Mouse (Mus musculus): ENCODE measurements around the gene Arhgef25. TPM values are rescaled to one million over a fixed set of nuclear protein-coding genes. Genes with fewer than 3 reads are reported as not detected.

Gene Arhgef25
- polyA plus RNA-seq, 1 experiment from 2014 or later, result 14.3 TPM

DNA sequence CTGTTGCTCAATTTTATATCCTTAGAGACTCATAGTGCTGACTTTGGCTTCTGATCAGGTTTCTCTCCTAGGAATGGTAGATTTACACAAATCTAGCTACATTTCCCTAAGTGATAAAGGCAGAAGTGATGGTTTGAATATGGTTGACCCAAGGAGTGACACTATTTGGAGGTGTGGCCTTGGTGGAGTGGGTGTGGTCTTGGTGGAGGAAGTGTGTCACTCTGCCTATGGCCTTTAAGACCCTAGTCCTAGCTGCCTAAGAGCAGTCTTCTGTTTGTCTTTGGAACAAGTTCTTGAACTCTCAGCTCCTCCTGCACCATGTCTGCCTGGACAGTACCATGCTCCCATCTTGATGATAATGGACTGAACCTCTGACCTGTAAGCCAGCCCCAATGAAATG, 27.3 kb upstream of the Arhgef25 start:
- Histone ChIP-seq H3K9me3 (replicated peaks) (no peaks in the 10 kb centered on the region), H3K36me3 (no peaks in the 10 kb centered on the region), H3K4me3 (no peak overlapping the region), H3K9ac (no peak overlapping the region), H3K27me3 (replicated peaks) (no peaks in the 10 kb centered on the region), H3K4me2 (no peak overlapping the region), H3K4me1 (peaks cover 32% of the 10 kb centered on the region), H3K27ac (no peak overlapping the region)
- no peak for ATAC-seq

DNA sequence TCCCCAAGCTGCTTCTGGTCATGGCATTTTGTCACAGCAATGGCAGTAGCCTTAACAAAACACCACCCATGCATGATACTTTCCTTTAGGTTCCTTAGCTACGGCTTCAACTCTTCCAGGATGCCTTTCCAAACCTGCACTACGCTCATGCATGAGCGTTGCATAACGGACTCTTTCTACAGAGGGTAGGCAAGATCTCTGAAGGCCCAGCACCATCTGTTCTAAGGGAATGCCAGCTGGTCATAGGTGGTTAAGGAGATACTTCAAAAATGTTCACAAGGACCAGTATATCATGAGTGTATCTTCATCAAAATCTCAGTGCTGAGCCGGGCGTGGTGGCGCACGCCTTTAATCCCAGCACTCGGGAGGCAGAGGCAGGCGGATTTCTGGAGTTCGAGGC, 26.6 kb upstream of the Arhgef25 start:
- H3K9me3 ChIP-seq (replicated peaks), result no peaks in the 10 kb centered on the region
- 88% methylated on average over 11 of the region's 11 CpGs for WGBS (ENCODE audit: insufficient replicate concordance)
- no peaks in the 10 kb centered on the region for H3K36me3 ChIP-seq
- H3K4me1 ChIP-seq, result peaks cover 34% of the 10 kb centered on the region
- H3K4me3 ChIP-seq, result no peak overlapping the region
- no peak overlapping the region for H3K9ac ChIP-seq
- no peak overlapping the region for H3K4me2 ChIP-seq
- H3K27me3 ChIP-seq (replicated peaks), result no peaks in the 10 kb centered on the region
- ATAC-seq, result no peak
- no peak overlapping the region for H3K27ac ChIP-seq

DNA sequence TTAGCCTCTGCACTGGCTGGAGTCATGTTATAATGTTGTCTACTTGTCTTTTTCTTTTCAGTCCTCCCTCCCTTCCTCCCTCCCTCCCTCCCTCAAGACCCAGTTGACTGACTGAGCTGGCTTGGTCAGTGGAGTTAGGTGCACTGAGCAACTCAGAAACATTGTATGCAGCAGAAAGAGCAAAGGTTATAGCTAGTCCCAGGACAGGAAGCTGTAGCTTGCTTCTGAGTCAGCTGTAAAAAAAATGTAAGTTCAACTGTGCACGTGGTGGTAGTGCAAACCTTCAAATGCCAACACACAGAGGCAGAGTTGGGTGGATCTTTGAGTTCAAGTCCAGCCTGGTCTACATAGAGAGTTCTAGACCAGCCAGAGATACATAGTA, 24.5 kb upstream of the Arhgef25 start:
- no peaks in the 10 kb centered on the region for H3K9me3 ChIP-seq (replicated peaks)
- no peak overlapping the region for H3K4me3 ChIP-seq
- peaks cover 48% of the 10 kb centered on the region for H3K4me1 ChIP-seq
- no peak for ATAC-seq
- H3K9ac ChIP-seq, result no peak overlapping the region
- peaks cover 5% of the 10 kb centered on the region; the same call in 1 of the 2 replicates for H3K36me3 ChIP-seq
- peak overlapping the region; percentile 23; the same call in 1 of the 2 replicates for H3K27ac ChIP-seq
- no peak overlapping the region for H3K4me2 ChIP-seq
- H3K27me3 ChIP-seq (replicated peaks), result no peaks in the 10 kb centered on the region
- 42% methylated on average over 1 of the region's 1 CpGs for WGBS (ENCODE audit: insufficient replicate concordance)

DNA sequence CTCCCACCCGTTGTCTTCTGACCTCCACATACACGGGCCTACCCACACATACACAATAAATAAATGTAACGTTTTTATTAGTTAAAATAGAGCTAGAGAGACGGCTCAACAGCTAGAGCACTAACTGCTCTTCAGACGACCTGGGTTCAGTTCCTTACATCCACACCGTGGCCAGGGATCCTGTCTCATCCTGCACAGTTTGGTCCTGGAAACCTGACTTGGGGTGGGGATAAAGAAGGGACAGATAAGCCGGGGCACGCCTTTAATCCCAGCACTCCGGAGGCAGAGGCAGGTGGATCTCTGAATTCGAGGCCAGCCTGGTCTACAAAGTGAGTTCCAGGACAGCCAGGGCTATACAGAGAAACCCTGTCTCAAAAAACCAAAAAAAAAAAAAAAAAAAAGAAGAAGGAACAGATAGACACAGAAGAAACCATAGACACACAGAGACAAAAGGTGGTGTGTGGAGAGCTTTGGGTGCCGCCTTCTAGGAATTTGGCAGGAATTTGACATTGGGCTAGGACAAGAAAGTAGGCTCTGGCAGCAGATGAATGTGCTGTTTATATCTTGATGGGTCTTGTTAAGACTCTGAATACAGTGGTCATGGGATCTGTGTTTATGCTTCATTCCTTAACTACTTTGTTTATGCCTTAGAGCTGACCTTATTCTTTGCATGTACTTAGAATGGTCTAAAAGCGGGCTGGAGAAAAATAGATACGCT, 24.0 kb upstream of the Arhgef25 start:
- peaks cover 54% of the 10 kb centered on the region for H3K4me1 ChIP-seq
- WGBS (ENCODE audit: insufficient replicate concordance), result 78% methylated on average over 13 of the region's 13 CpGs
- H3K27me3 ChIP-seq (replicated peaks), result no peaks in the 10 kb centered on the region
- no peak overlapping the region for H3K9ac ChIP-seq
- peak overlapping the region; percentile 23; the same call in 1 of the 2 replicates for H3K27ac ChIP-seq
- peaks cover 9% of the 10 kb centered on the region for H3K36me3 ChIP-seq
- no peak overlapping the region for H3K4me3 ChIP-seq
- ATAC-seq, result no peak
- H3K4me2 ChIP-seq, result no peak overlapping the region
- H3K9me3 ChIP-seq (replicated peaks), result no peaks in the 10 kb centered on the region

DNA sequence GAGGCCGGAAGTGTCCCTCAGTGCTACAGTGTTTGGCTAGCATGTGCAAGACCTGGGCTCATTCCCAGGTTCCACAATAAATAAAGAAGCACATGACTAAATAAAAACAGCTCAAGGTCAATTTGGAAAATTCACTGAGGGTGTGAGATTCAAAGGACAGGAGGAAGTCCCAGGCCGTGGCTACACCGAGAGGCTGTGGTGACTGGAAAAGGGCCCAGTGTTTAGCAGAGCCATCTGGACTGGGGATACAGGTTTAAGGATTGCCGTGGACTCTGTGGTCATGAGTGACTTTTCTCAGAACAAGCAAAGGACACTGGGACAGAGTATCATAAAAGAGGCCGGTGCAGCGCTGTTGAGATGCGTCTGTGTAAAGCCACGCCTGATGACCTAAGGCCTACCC, 23.4 kb upstream of the Arhgef25 start:
- no peak overlapping the region for H3K4me3 ChIP-seq
- ATAC-seq, result no peak
- H3K4me2 ChIP-seq, result no peak overlapping the region
- peaks cover 15% of the 10 kb centered on the region for H3K36me3 ChIP-seq
- peaks cover 59% of the 10 kb centered on the region for H3K4me1 ChIP-seq
- WGBS (ENCODE audit: insufficient replicate concordance), result 88% methylated on average over 8 of the region's 8 CpGs
- no peaks in the 10 kb centered on the region for H3K27me3 ChIP-seq (replicated peaks)
- no peak overlapping the region for H3K27ac ChIP-seq
- no peaks in the 10 kb centered on the region for H3K9me3 ChIP-seq (replicated peaks)
- no peak overlapping the region for H3K9ac ChIP-seq

DNA sequence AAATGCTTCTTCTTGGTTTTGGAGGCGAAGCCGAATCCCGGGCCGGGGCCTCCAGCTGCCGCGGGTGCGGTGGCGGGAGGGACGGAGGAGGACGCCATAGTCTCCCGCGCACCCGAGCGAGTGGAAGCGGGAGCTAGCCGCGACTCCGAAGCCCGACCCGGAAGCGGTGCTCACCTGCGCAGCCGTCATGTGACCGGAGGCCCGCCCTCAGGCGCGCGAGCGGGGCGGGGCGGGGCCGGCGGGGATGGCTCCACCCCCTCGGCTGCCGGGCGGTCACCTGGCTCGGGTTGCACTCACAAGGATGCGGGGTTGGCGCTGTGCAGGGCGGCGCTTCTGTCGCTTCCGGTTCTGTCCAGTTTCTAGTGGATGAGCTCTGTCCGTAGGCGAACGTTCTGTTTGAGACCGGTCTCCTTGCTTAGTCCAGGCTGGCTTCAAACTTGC, 21.6 kb upstream of the Arhgef25 start, which contains the start of gene Pip4k2c:
TSS of gene Pip4k2c (minus strand) at position 172 of the 441 bp plus-strand sequence.
- Histone ChIP-seq H3K36me3 (peaks cover 33% of the 10 kb centered on the region), H3K27me3 (replicated peaks) (no peaks in the 10 kb centered on the region), H3K4me2 (peak within 1 kb of the TSS; percentile 90), H3K27ac (peak within 1 kb of the TSS; percentile 90), H3K4me3 (peak within 1 kb of the TSS; percentile 88), H3K9me3 (replicated peaks) (no peaks in the 10 kb centered on the region), H3K4me1 (peaks cover 63% of the 10 kb centered on the region), H3K9ac (peak within 1 kb of the TSS; percentile 97)
- WGBS (ENCODE audit: insufficient replicate concordance), result 1% methylated on average over 46 of the region's 47 CpGs
- ATAC-seq, result peak; percentile 94

DNA sequence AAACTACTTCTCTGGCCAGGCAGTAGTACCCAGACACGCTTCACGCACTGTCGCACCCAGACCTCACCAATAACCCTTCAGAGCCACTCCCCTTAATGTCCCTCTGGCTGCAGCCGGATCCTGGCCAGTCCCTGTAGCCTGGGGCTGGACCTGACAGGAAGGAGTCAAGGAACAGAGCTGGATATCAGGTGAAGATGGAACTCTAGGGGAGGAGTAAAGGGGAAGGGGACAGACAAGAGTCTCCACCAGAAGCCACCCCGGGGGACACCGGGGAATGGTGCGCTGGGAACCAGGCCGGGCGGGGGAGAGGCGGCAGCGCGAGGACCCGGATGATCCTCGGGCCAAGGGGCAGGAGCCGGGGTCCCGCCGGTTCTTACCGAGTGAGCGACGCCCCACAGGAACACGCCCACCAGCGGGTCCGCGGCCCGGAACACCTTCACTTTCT, 21.1 kb upstream of the Arhgef25 start:
- H3K27me3 ChIP-seq (replicated peaks), result no peaks in the 10 kb centered on the region
- H3K27ac ChIP-seq, result peak overlapping the region; percentile 90
- H3K36me3 ChIP-seq, result peaks cover 38% of the 10 kb centered on the region
- peak overlapping the region; percentile 88 for H3K4me3 ChIP-seq
- peaks cover 68% of the 10 kb centered on the region for H3K4me1 ChIP-seq
- under 1% methylated on average over 25 of the region's 25 CpGs for WGBS (ENCODE audit: insufficient replicate concordance)
- H3K9me3 ChIP-seq (replicated peaks), result no peaks in the 10 kb centered on the region
- ATAC-seq, result peak; percentile 64
- H3K4me2 ChIP-seq, result peak overlapping the region; percentile 90
- peak overlapping the region; percentile 97 for H3K9ac ChIP-seq

DNA sequence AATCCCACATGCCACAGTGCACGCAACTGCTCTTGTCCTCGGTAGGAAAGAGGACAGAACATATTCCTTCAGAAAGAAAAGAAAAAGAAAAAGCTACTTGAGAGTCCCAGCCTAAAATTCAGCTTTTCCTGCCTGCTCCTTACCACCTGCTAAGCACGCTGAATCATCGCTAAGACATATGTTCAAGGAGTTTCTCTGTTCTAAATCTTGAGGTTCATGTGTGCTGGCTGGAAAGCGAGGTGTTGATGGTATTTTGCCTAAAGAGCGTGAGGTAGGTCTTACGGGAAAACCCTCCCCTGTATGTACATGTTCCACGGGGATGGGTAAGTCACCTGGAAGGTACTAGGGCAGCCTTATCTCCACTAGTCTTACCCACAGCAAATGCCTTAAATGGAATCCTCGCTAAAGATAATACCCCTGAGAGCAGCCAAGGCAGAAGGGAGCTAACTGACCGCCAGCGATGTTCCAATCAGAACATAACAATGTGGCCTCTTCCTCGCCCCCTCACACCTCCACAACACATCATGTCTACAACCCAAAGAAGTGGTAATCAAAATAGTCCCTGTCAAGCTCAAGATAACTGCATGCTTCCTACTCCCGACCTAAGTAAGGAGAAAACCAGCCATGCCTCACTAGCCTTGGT, 20.2 kb upstream of the Arhgef25 start:
- Histone ChIP-seq H3K9me3 (replicated peaks) (no peaks in the 10 kb centered on the region), H3K4me2 (peak overlapping the region; percentile 90), H3K4me1 (peaks cover 74% of the 10 kb centered on the region), H3K36me3 (peaks cover 47% of the 10 kb centered on the region), H3K4me3 (peak overlapping the region; percentile 88), H3K9ac (peak overlapping the region; percentile 97), H3K27me3 (replicated peaks) (no peaks in the 10 kb centered on the region), H3K27ac (peak overlapping the region; percentile 90)
- 45% methylated on average over 13 of the region's 13 CpGs for WGBS (ENCODE audit: insufficient replicate concordance)
- ATAC-seq, result no peak

DNA sequence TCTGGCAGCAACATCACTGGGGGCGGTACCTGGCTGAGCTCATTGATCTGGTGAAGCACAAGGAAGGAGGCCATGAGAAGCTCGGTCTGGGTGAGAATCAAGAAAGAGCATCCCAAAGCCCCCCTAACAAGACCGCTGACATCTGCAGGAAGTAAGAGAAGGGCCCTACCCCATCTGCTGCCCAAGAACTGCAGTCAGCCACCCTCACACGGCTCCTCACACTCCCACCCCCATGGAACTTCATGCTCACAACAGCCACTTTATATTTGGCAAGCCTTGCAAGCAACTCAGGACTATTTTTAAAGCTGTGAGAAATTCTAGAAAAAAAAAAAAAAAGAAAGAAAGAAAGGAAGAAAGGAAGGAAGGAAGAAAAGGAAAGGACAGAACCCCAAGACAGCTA, 19.0 kb upstream of the Arhgef25 start:
- Histone ChIP-seq H3K27ac (peak overlapping the region; percentile 90), H3K9me3 (replicated peaks) (no peaks in the 10 kb centered on the region), H3K36me3 (peaks cover 58% of the 10 kb centered on the region), H3K4me1 (peaks cover 74% of the 10 kb centered on the region), H3K27me3 (replicated peaks) (no peaks in the 10 kb centered on the region), H3K9ac (peak overlapping the region; percentile 97), H3K4me3 (peak overlapping the region; percentile 88; the same call in 1 of the 2 replicates), H3K4me2 (peak overlapping the region; percentile 90)
- 77% methylated on average over 4 of the region's 4 CpGs for WGBS (ENCODE audit: insufficient replicate concordance)
- ATAC-seq, result no peak

DNA sequence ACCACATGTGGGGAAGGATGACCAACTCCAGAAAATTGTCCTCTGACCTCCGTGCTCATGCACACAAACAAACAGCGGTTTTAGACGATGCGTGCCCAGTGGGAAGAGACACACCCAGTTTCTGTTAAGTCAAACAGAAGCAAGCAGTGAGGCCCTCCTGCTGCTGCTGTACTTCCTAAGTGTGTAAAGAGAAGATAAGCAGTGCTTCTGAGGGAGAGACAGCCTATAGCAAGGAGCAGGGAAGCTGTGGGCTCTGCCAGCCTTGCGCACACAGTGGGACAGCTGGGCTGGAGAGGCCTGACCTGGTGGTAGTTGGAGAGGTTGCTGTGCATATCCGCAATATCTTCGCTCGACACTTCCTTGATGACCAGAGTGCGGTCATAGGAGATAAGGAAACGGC, 15.5 kb upstream of the Arhgef25 start:
- Histone ChIP-seq H3K9me3 (replicated peaks) (no peaks in the 10 kb centered on the region), H3K27me3 (replicated peaks) (no peaks in the 10 kb centered on the region), H3K4me1 (peaks cover 91% of the 10 kb centered on the region), H3K4me3 (peak overlapping the region; percentile 43), H3K4me2 (peak overlapping the region; percentile 71), H3K27ac (peak overlapping the region; percentile 99), H3K36me3 (peaks cover 93% of the 10 kb centered on the region), H3K9ac (peak overlapping the region; percentile 72)
- ATAC-seq, result peak; percentile 93
- 15% methylated on average over 10 of the region's 10 CpGs for WGBS (ENCODE audit: insufficient replicate concordance)

DNA sequence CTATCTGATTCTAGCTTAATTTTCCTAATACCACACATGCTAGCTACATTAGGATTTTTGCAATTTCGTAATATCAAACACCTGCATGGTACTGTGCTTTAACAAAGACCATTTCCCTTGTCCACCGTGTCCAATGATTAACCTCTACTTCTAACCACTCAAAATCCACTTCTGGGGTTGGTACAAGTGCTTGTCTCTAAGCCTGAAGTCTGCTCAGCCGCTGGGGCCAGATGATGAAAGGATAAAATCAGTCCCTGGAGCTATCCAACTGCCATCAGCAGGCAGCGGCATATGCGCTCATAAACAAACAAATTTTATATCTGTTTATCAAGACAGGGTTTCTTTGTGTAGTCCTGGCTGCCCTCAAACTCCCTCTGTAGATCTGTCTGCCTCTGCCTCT, 14.7 kb upstream of the Arhgef25 start:
- H3K9ac ChIP-seq, result peak overlapping the region; percentile 72
- peak overlapping the region; percentile 43 for H3K4me3 ChIP-seq
- H3K4me2 ChIP-seq, result peak overlapping the region; percentile 71
- H3K4me1 ChIP-seq, result peaks cover 90% of the 10 kb centered on the region
- H3K27me3 ChIP-seq (replicated peaks), result no peaks in the 10 kb centered on the region
- 32% methylated on average over 5 of the region's 5 CpGs for WGBS (ENCODE audit: insufficient replicate concordance)
- H3K27ac ChIP-seq, result peak overlapping the region; percentile 99
- peaks cover 98% of the 10 kb centered on the region for H3K36me3 ChIP-seq
- ATAC-seq, result peak; percentile 5
- no peaks in the 10 kb centered on the region for H3K9me3 ChIP-seq (replicated peaks)

DNA sequence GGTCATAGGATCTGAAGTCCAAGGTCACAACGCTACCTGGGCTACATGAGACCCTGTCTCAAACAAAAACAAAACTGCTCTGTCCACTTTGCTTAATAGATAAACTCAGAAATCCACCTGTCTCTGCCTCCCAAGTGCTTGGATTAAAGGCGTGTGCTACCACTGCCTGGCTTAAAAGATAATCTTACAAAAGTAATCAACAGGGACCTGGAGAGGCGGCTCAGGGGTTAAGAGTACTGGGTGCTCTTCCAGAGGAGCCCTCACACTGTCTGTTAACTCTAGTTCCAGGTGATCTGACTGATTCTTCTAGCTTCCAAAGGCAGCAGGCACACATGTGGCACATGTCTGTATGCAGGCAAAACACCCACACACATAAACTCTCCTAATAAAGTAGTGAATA, 13.2 kb upstream of the Arhgef25 start:
- peak overlapping the region; percentile 71 for H3K4me2 ChIP-seq
- peaks cover 85% of the 10 kb centered on the region for H3K4me1 ChIP-seq
- H3K27me3 ChIP-seq (replicated peaks), result no peaks in the 10 kb centered on the region
- WGBS (ENCODE audit: insufficient replicate concordance), result 34% methylated on average over 3 of the region's 3 CpGs
- no peaks in the 10 kb centered on the region for H3K9me3 ChIP-seq (replicated peaks)
- peak overlapping the region; percentile 24 for H3K4me3 ChIP-seq
- peak; percentile 83 for ATAC-seq
- peak overlapping the region; percentile 72 for H3K9ac ChIP-seq
- H3K36me3 ChIP-seq, result peaks cover 99% of the 10 kb centered on the region
- peak overlapping the region; percentile 99 for H3K27ac ChIP-seq
